Mouse (Mus musculus) cerebellum, adult 9-11 months (tissue): ENCODE measurements around the gene Ski.

Source experiments
- DNase-seq: peaks from one replicate; pipeline ENCODE4 v3.0.0; 2022

Gene Ski

GRCm38 (mm10) chr4:155126602-155127372, 95.6 kb downstream of the Ski start:
- no peak for DNase-seq

- no peak for DNase-seq
Measured at GRCm38 (mm10) chr4:155126194-155126593, 96.2 kb downstream of the Ski start.

- no peak for DNase-seq
Measured at GRCm38 (mm10) chr4:155125310-155125709, 97.1 kb downstream of the Ski start.

- DNase-seq = no peak
Measured at GRCm38 (mm10) chr4:155123868-155124534, 98.4 kb downstream of the Ski start.

GRCm38 (mm10) chr4:155122444-155123040, 99.8 kb downstream of the Ski start:
- peak; percentile 59 for DNase-seq

GRCm38 (mm10) chr4:155121915-155122443, 100.4 kb downstream of the Ski start:
- DNase-seq = no peak

GRCm38 (mm10) chr4:155121222-155121621, 101.2 kb downstream of the Ski start:
- no peak for DNase-seq

GRCm38 (mm10) chr4:155120583-155120982, 101.8 kb downstream of the Ski start:
- no peak for DNase-seq

- DNase-seq = no peak
Measured at GRCm38 (mm10) chr4:155120038-155120437, 102.4 kb downstream of the Ski start.

GRCm38 (mm10) chr4:155118278-155118677, 104.1 kb downstream of the Ski start:
- DNase-seq = no peak

GRCm38 (mm10) chr4:155117396-155117978, 104.9 kb downstream of the Ski start:
- DNase-seq = no peak

GRCm38 (mm10) chr4:155116607-155117006, 105.8 kb downstream of the Ski start:
- DNase-seq = no peak

- no peak for DNase-seq
Measured at GRCm38 (mm10) chr4:155113766-155114410, 108.5 kb downstream of the Ski start.

GRCm38 (mm10) chr4:155109471-155109870, 112.9 kb downstream of the Ski start:
- DNase-seq = no peak

- no peak for DNase-seq
Measured at GRCm38 (mm10) chr4:155107886-155108285, 114.5 kb downstream of the Ski start.
